Mouse (Mus musculus) lung, embryonic 16.5 days (tissue): ENCODE results near the gene Hoxa10. TPM values are rescaled to one million over a fixed set of nuclear protein-coding genes. Genes with fewer than 3 reads are reported as not detected.

ENCODE experiments used
- ATAC-seq: fragments of 200-750 bp; cut with Nextera tagmentation; 2 replicates; pipeline ENCODE4 v1.8.0; 2017; ENCODE audit warnings: low read depth, mild to moderate bottlenecking, moderate library complexity
- H3K27ac ChIP-seq: fragments of 300-500 bp; sonication (generic); 2 replicates; pipeline ENCODE4 v1.5.1; 2014; ENCODE audit warnings: mild to moderate bottlenecking, control low read depth, low read length
- H3K27me3 ChIP-seq: fragments of 300-500 bp; sonication (generic); 2 replicates; pipeline ENCODE4 v1.6.1; 2014; ENCODE audit warnings: low read depth, low read length, mixed read lengths; ENCODE audit not compliant: control insufficient read depth, insufficient read depth
- H3K36me3 ChIP-seq: fragments of 300-500 bp; sonication (generic); 2 replicates; pipeline ENCODE4 v1.6.1; 2014; ENCODE audit warnings: low read length; ENCODE audit not compliant: control insufficient read depth, insufficient read depth
- H3K4me1 ChIP-seq: fragments of 300-500 bp; sonication (generic); replicated peaks from 2 replicates; pipeline ENCODE4 v1.6.1; 2014; ENCODE audit warnings: low read length, mixed read lengths; ENCODE audit not compliant: control insufficient read depth, insufficient read depth
- H3K4me2 ChIP-seq: fragments of 300-500 bp; sonication (generic); 2 replicates; pipeline ENCODE4 v1.6.1; 2014; ENCODE audit warnings: low read depth, low read length, control low read depth
- H3K4me3 ChIP-seq: fragments of 300-500 bp; sonication (generic); 2 replicates; pipeline ENCODE4 v1.5.1; 2014; ENCODE audit warnings: mild to moderate bottlenecking, low read length, control low read depth
- H3K9ac ChIP-seq: fragments of 300-500 bp; sonication (generic); 2 replicates; pipeline ENCODE4 v1.6.1; 2014; ENCODE audit warnings: low read length, control low read depth
- H3K9me3 ChIP-seq: fragments of 300-500 bp; sonication (generic); 2 replicates; pipeline ENCODE4 v1.6.1; 2016; ENCODE audit warnings: low read length; ENCODE audit not compliant: control insufficient read depth
- WGBS: fragments of 180-500 bp; shearing (Covaris S2); extraction: QIAGEN DNeasy Blood & Tissue Kit; methylation state at CpG from one replicate; pipeline ENCODE4 v1.1.7; 2014; 5-methylcytosine and 5-hydroxymethylcytosine counted together
- polyA plus RNA-seq: library from polyadenylated mRNA; unstranded; fragments of >200 nt; fragmentation: Nextera tagmentation; extraction: Ambion mirVana; gene quantifications from 2 replicates; pipeline ENCODE4 v1.2.1, GENCODE M21; 2015

Gene Hoxa10
- polyA plus RNA-seq, 1 experiment from 2014 or later = not detected

- Histone ChIP-seq H3K36me3 (no peaks in the 10 kb centered on the region), H3K4me3 (no peak overlapping the region), H3K27ac (no peak overlapping the region), H3K27me3 (peaks cover 92% of the 10 kb centered on the region), H3K9ac (no peak overlapping the region), H3K4me1 (no peaks in the 10 kb centered on the region), H3K4me2 (no peak overlapping the region), H3K9me3 (no peaks in the 10 kb centered on the region)
- no peak for ATAC-seq
- 19% methylated on average over 22 of the region's 22 CpGs for WGBS
These were observed 32.4 kb upstream of the Hoxa10 start for GRCm38 (mm10) chr6:52272766-52273655.

- H3K9ac ChIP-seq = no peak overlapping the region
- H3K27me3 ChIP-seq = peaks cover 89% of the 10 kb centered on the region
- H3K4me3 ChIP-seq = no peak overlapping the region
- no peak for ATAC-seq
- H3K36me3 ChIP-seq = no peaks in the 10 kb centered on the region
- 8% methylated on average over 23 of the region's 23 CpGs for WGBS
- no peak overlapping the region for H3K4me2 ChIP-seq
- H3K4me1 ChIP-seq = no peaks in the 10 kb centered on the region
- no peaks in the 10 kb centered on the region for H3K9me3 ChIP-seq
- no peak overlapping the region for H3K27ac ChIP-seq
These were observed 30.1 kb upstream of the Hoxa10 start for GRCm38 (mm10) chr6:52270494-52271480.

DNA sequence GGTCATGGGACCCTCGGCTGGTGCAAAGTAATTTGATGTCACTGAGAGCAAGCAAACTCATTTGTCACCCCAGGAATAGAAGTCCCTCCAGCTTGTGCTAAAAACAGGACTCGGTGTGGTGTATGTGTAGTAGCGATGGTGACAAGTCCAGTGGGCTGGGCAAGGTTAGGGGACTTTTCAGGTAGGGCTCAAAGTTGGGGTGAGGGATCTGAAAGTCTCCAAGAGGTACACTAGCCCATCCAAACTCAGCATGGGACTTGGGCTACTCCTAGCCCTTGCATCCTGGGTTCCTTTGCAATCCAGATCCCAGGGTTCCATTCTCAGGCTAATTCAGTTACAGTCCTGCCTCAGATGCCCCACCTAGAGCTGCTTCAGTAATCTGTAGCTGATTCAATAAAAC, 28.1 kb upstream of the Hoxa10 start:
- Histone ChIP-seq H3K4me3 (no peak overlapping the region), H3K4me1 (no peaks in the 10 kb centered on the region), H3K9ac (no peak overlapping the region), H3K27me3 (peaks cover 90% of the 10 kb centered on the region), H3K9me3 (no peaks in the 10 kb centered on the region), H3K4me2 (no peak overlapping the region), H3K36me3 (no peaks in the 10 kb centered on the region), H3K27ac (no peak overlapping the region)
- 3% methylated on average over 3 of the region's 3 CpGs for WGBS
- ATAC-seq = no peak

DNA sequence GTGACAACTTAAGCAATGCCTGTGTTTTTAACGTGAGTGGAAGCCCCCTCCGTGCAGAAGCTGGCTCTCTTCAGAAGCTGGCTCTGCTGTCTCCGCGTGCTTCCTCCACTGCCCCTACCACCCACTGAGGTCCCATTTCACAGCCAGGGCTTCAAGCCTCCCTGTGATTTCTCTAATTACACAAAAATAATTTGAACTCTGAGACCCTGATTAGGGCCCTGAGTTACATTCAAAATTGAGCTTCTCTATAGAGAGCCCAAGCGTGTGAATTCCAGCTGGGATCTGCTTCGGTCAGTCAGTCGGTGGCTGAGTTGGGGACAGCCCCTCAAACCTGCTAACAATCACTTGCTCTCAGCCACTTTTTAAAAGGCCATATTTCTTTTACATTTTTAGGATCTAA, 27.7 kb upstream of the Hoxa10 start:
- H3K4me3 ChIP-seq = no peak overlapping the region
- H3K4me2 ChIP-seq = no peak overlapping the region
- peaks cover 90% of the 10 kb centered on the region for H3K27me3 ChIP-seq
- ATAC-seq = no peak
- H3K36me3 ChIP-seq = no peaks in the 10 kb centered on the region
- H3K4me1 ChIP-seq = no peaks in the 10 kb centered on the region
- H3K9ac ChIP-seq = no peak overlapping the region
- H3K9me3 ChIP-seq = no peaks in the 10 kb centered on the region
- H3K27ac ChIP-seq = no peak overlapping the region
- 8% methylated on average over 7 of the region's 7 CpGs for WGBS

DNA sequence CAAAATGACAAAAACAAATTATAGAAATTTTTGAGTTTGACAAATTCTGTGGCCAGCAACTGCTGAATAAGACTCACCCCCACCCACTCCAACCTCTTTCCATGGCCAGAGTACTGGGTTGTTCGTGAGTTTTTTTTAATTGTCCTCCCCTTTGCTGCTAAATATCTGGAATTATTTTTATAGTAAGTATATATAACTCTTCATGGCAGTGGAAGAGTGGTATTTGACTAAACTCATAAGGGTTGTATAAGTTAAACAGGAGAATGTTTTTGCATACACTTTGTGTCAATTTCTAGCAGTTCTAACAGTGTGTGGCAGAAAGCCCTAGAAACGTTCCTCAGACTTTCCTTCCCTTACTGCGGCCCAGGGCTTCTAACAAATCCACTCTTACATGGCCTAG, 27.0 kb upstream of the Hoxa10 start:
- no peak for ATAC-seq
- Histone ChIP-seq H3K27me3 (peaks cover 92% of the 10 kb centered on the region), H3K4me1 (no peaks in the 10 kb centered on the region), H3K36me3 (no peaks in the 10 kb centered on the region), H3K4me2 (no peak overlapping the region), H3K27ac (no peak overlapping the region), H3K9ac (no peak overlapping the region), H3K9me3 (no peaks in the 10 kb centered on the region), H3K4me3 (no peak overlapping the region)
- WGBS = 12% methylated on average over 3 of the region's 3 CpGs

DNA sequence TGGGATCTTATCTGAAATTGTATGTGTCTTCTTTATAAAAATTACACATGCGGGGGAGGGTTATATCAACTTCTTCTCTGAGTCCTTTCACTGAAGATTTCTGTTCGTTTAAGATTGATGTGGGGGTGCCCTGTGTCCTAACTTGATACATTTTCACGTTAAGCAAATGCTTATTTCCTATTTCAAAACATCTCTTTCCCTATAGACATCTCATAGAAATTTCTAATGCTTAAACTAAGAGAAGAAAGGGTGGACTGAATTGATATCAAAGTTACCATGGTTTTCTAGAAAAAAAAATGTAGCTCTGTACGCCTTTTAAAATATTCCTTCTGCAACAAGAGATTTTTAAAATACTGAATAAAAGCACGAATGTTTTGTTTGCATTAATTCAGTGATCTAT, 26.6 kb upstream of the Hoxa10 start:
- 18% methylated on average over 5 of the region's 5 CpGs for WGBS
- H3K4me3 ChIP-seq = no peak overlapping the region
- no peak for ATAC-seq

GRCm38 (mm10) chr6:52266666-52266985, 26.0 kb upstream of the Hoxa10 start:
- 2% methylated on average over 9 of the region's 9 CpGs for WGBS
- H3K27ac ChIP-seq = no peak overlapping the region
- H3K36me3 ChIP-seq = no peaks in the 10 kb centered on the region
- no peak overlapping the region for H3K4me2 ChIP-seq
- H3K4me3 ChIP-seq = no peak overlapping the region
- no peaks in the 10 kb centered on the region for H3K9me3 ChIP-seq
- ATAC-seq = no peak
- no peak overlapping the region for H3K9ac ChIP-seq
- H3K27me3 ChIP-seq = peaks cover 93% of the 10 kb centered on the region
- H3K4me1 ChIP-seq = no peaks in the 10 kb centered on the region

More for the DNA sequence above, 26.6 kb upstream of the Hoxa10 start:
- no peaks in the 10 kb centered on the region for H3K36me3 ChIP-seq
- H3K9me3 ChIP-seq = no peaks in the 10 kb centered on the region
- H3K4me2 ChIP-seq = no peak overlapping the region
- no peaks in the 10 kb centered on the region for H3K4me1 ChIP-seq
- H3K27me3 ChIP-seq = peaks cover 92% of the 10 kb centered on the region
- H3K27ac ChIP-seq = no peak overlapping the region
- no peak overlapping the region for H3K9ac ChIP-seq

GRCm38 (mm10) chr6:52265913-52266665, 25.4 kb upstream of the Hoxa10 start:
- no peak overlapping the region for H3K27ac ChIP-seq
- WGBS = 1% methylated on average over 19 of the region's 19 CpGs
- ATAC-seq = no peak
- H3K9ac ChIP-seq = no peak overlapping the region
- H3K4me1 ChIP-seq = no peaks in the 10 kb centered on the region
- H3K4me3 ChIP-seq = no peak overlapping the region
- H3K9me3 ChIP-seq = no peaks in the 10 kb centered on the region
- H3K36me3 ChIP-seq = no peaks in the 10 kb centered on the region
- peaks cover 94% of the 10 kb centered on the region for H3K27me3 ChIP-seq
- no peak overlapping the region for H3K4me2 ChIP-seq
